Mouse (Mus musculus) layer of hippocampus, adult 11-12 months (tissue): ENCODE measurements around the gene Ube3c.

Experiments used
- DNase-seq: peaks from one replicate; pipeline ENCODE4 v3.0.0; 2022; ENCODE audit warnings: low spot score

Gene Ube3c

GRCm38 (mm10) chr5:29672551-29672950 is 103.5 kb downstream of the Ube3c start:
- DNase-seq = no peak

GRCm38 (mm10) chr5:29674305-29674704 is 105.3 kb downstream of the Ube3c start:
- no peak for DNase-seq

- no peak for DNase-seq
These were observed 107.4 kb downstream of the Ube3c start for GRCm38 (mm10) chr5:29676445-29676844.

GRCm38 (mm10) chr5:29685085-29685484 is 116.0 kb downstream of the Ube3c start:
- DNase-seq = no peak

DNA sequence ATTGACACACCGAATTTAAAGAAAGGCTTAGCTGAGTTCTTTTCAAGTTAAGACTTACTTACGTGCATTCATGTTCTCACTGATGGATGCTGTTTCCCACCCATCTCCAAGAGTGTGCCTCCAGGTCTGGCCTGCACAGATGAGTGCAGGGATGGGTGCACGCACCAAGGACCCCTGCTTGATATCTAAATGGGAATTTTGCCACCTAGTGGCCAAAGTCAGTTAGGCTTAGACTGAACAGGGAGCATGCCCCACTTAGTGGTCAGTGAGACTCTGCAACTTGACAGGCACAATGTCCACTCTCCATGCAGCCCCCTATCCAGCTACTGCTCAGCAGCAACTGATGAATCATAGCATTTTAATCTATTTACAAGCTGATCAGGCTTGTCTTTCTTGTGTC is 118.6 kb downstream of the Ube3c start:
- no peak for DNase-seq

- DNase-seq = no peak
These were observed 119.3 kb downstream of the Ube3c start for GRCm38 (mm10) chr5:29688352-29688751.

- no peak for DNase-seq
These were observed 129.5 kb downstream of the Ube3c start for GRCm38 (mm10) chr5:29698493-29698892.

DNA sequence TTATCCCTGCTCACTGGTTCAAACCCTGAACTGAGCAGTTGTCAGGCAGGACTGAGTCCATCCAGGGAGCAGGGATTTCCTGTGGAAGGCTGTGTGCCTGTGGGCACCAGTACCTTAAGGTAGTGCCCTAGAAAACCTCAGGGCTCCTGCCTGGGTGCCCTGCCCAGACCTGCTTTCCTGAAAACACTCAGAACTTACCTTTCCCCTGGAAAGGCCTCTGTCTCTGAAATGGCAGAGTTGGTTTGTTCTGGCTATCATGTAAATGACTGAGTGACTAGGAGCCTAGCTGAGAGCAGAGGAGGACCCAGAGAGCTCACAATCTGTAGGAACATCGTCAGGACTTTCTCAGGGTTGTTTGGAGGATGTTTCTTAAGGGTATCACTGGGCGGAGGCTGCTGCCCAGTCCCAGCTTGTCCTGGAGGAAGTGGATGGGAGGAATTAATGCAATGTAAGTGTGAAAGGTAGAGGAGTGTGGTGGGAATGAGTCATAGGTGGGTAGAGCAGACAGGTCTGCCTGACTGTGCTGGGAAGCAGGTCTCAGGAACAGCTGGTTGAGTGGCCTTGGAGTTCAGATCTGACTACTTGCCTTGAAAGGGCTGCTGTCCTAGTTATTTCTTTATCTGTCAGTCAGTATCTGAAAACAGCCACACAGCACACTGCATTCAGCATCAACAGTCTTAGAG is 130.6 kb downstream of the Ube3c start:
- DNase-seq = no peak

DNA sequence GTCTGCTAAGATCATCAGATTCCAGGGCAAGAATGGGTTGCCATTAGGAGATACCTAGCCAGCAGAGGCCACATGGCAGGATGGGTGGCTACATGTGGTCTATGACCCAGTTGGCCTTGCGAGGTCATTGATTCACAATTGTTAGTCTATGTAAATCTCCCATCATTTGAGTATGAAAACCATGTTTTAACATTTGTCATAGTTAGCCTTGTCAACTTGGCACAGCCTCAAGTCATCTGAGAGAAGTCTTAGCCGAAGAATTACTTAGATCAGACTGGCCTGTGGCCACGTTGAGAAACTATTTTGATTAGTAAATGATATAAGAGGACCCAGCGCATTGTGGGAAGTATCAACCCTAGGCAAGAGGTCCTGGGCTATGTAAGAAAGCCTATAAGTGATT is 138.2 kb downstream of the Ube3c start:
- DNase-seq = no peak

DNA sequence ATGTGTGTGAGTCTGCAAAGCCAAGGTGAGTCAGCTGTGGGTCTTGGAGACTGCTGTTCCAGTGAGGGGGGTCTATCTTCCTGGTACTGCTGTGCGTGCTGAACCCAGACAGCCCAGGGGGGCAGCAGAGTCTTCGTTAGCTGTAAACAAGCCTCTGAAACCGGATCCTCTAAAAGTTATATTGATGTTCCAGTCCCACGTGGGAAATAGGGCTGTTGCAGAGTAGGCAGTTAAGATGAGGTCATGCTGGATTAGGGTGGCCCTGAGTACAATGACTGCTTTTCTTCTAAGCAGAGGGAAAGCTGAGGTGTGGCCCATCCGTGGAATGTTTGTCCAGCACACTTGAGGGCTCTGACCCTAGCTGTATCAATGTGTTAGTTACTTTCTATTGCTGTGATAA is 139.2 kb downstream of the Ube3c start:
- no peak for DNase-seq

- no peak for DNase-seq
These were observed 142.6 kb downstream of the Ube3c start for GRCm38 (mm10) chr5:29711631-29712030.

GRCm38 (mm10) chr5:29712906-29713305 is 143.9 kb downstream of the Ube3c start:
- DNase-seq = no peak

DNA sequence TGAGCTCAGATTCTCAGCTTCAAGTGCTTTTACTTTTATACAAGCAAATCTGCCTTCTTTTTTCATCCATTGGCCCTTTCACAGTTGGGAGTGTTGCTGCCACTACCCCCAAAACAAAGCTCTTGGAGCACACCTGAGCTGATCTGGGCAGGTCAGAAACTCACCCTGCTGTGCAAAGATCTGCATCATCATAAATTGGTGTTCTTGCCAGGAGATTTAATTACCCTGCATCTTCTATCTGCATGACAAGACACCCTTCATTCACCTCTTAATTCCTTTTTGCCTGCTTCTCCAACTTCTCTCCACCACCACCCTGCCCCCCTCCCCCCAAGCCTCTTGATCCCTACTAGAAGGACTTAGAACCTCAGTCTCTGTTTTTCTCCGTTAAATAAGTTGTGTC is 152.1 kb downstream of the Ube3c start:
- DNase-seq = no peak

DNA sequence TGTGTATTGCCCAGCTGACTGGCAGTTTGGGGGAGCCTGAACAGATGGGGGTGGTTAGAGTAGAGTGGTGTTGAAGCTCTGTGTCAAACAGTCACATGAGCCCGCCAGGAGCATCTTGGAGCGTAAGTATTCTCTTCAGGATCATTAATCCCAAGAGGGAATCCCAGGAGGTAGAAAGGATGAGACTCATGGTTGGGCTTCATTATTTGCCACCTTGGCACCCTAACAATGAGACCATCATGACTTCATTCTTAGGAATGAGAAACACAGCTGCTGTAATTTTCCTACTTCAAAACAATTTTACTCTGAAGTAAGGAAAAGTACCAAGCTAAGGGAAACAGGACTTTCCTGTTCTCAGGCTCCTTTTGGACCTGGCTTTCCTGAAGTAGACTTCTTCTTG is 156.3 kb downstream of the Ube3c start:
- DNase-seq = no peak
